In genomic region chr1:170431312-170431711, GRCm38 (mm10) we compare ENCODE assay signal across 12 mouse cellular contexts.
DNase-seq lines count a peak whose midpoint lies in the region; ATAC-seq and TF ChIP-seq lines count a peak whose summit lies in the region.
"Had no signal": no experiment of that assay in that cellular context is flagged by ENCODE, and none has a peak within 500 bp of the region (broad histone marks: within the 10 kb centered on the region; RNA-seq: fewer than 3 reads in every experiment).

No protein-coding gene starts in this region.

- 61% methylated on average over 5 of the region's 5 CpGs for WGBS in kidney, embryonic 16.5 days
- 60% methylated on average over 5 of the region's 5 CpGs for WGBS in midbrain, postnatal 0 days
- 71% methylated on average over 5 of the region's 5 CpGs for WGBS in midbrain, embryonic 16.5 days

- H3K4me2 ChIP-seq in kidney, embryonic 16.5 days (replicated peaks; ENCODE audit: low read depth, low read length) = no peak overlapping the region
- H3K4me2 ChIP-seq in midbrain, postnatal 0 days (ENCODE audit: low read depth, low read length, poor library complexity, severe bottlenecking) = no peak overlapping the region
- H3K4me2 ChIP-seq in midbrain, embryonic 16.5 days (ENCODE audit: low read length) = no peak overlapping the region
- H3K4me2 ChIP-seq: embryonic facial prominence, embryonic 13.5 days; limb, embryonic 13.5 days; neural tube, embryonic 12.5 days had no signal

- H3K27ac ChIP-seq in kidney, embryonic 16.5 days (ENCODE audit: low read length) = no peak overlapping the region
- H3K27ac ChIP-seq in midbrain, postnatal 0 days (ENCODE audit: low read depth, low read length) = no peak overlapping the region
- no peak overlapping the region for H3K27ac ChIP-seq in midbrain, embryonic 16.5 days (ENCODE audit: low read length)
- H3K27ac ChIP-seq: embryonic facial prominence, embryonic 13.5 days; limb, embryonic 13.5 days; neural tube, embryonic 12.5 days had no signal

- H3K36me3 ChIP-seq in kidney, embryonic 16.5 days (ENCODE audit: insufficient read depth, low read length) = no peaks in the 10 kb centered on the region
- H3K36me3 ChIP-seq in midbrain, postnatal 0 days (ENCODE audit: insufficient read depth, low read length) = no peaks in the 10 kb centered on the region
- H3K36me3 ChIP-seq in midbrain, embryonic 16.5 days (ENCODE audit: control insufficient read depth, insufficient read depth, low read length) = no peaks in the 10 kb centered on the region
- H3K36me3 ChIP-seq: embryonic facial prominence, embryonic 13.5 days; limb, embryonic 13.5 days; neural tube, embryonic 12.5 days had no signal

- ATAC-seq in kidney, embryonic 16.5 days (ENCODE audit: low FRiP score, low TSS enrichment) = peak; percentile 22; the same call in 1 of the 2 replicates
- ATAC-seq in midbrain, postnatal 0 days (ENCODE audit: low FRiP score) = peak; percentile 64; the same call in 1 of the 2 replicates
- ATAC-seq in midbrain, embryonic 16.5 days = no peak
- ATAC-seq in granulocyte monocyte progenitor cell, adult 5-6 weeks (replicated peaks; ENCODE audit: poor library complexity, severe bottlenecking) = no peak

- H3K4me1 ChIP-seq in kidney, embryonic 16.5 days (ENCODE audit: insufficient read depth, low read length) = peaks cover 44% of the 10 kb centered on the region
- H3K4me1 ChIP-seq in midbrain, postnatal 0 days (ENCODE audit: insufficient read depth, low read length) = no peaks in the 10 kb centered on the region
- 0 out of 2 replicates have a peak, but pooled peaks cover 2% of the 10 kb centered on the region for H3K4me1 ChIP-seq in midbrain, embryonic 16.5 days (ENCODE audit: control insufficient read depth, insufficient read depth, low read length)
- H3K4me1 ChIP-seq: embryonic facial prominence, embryonic 13.5 days had no signal

- H3K4me3 ChIP-seq in kidney, embryonic 16.5 days (ENCODE audit: low read length) = no peak overlapping the region
- H3K4me3 ChIP-seq in midbrain, postnatal 0 days (ENCODE audit: low read depth, low read length) = no peak overlapping the region
- H3K4me3 ChIP-seq in midbrain, embryonic 16.5 days (ENCODE audit: low read depth, low read length) = no peak overlapping the region
- H3K4me3 ChIP-seq: embryonic facial prominence, embryonic 13.5 days; limb, embryonic 13.5 days; megakaryocyte, embryonic 14.5 days; neural tube, embryonic 12.5 days had no signal

- DNase-seq in cerebellum, adult 11-12 months = peak; percentile 19
- no peak for DNase-seq in cerebellum, adult 11 months
- DNase-seq in kidney, adult 18-20 months = no peak
- peak; percentile 42 for DNase-seq in midbrain, postnatal 0 days (ENCODE audit: low spot score)
- DNase-seq in left cerebral cortex, postnatal 36 days (ENCODE audit: low spot score in 2 of 2) = no peak

- intact Hi-C loops in left cerebral cortex, postnatal 36 days (cut with DNase I) = no loop called here

- H3K9ac ChIP-seq in kidney, embryonic 16.5 days (replicated peaks; ENCODE audit: low read length) = no peak overlapping the region
- no peak overlapping the region for H3K9ac ChIP-seq in midbrain, postnatal 0 days (replicated peaks; ENCODE audit: low read length, poor library complexity, severe bottlenecking)
- no peak overlapping the region for H3K9ac ChIP-seq in midbrain, embryonic 16.5 days (ENCODE audit: low read depth, low read length)
- H3K9ac ChIP-seq: embryonic facial prominence, embryonic 13.5 days; limb, embryonic 13.5 days; neural tube, embryonic 12.5 days had no signal

- no peaks in the 10 kb centered on the region for H3K9me3 ChIP-seq in kidney, embryonic 16.5 days (ENCODE audit: low read length)
- no peaks in the 10 kb centered on the region for H3K9me3 ChIP-seq in midbrain, postnatal 0 days (ENCODE audit: low read length)
- no peaks in the 10 kb centered on the region for H3K9me3 ChIP-seq in midbrain, embryonic 16.5 days (replicated peaks; ENCODE audit: control insufficient read depth, low read length, poor library complexity, severe bottlenecking)
- H3K9me3 ChIP-seq: embryonic facial prominence, embryonic 13.5 days; limb, embryonic 13.5 days; megakaryocyte, embryonic 14.5 days; neural tube, embryonic 12.5 days had no signal

- no peaks in the 10 kb centered on the region for H3K27me3 ChIP-seq in kidney, embryonic 16.5 days (ENCODE audit: insufficient read depth, low read length)
- no peaks in the 10 kb centered on the region for H3K27me3 ChIP-seq in midbrain, postnatal 0 days (ENCODE audit: insufficient read depth, low read length)
- H3K27me3 ChIP-seq in midbrain, embryonic 16.5 days (ENCODE audit: control insufficient read depth, insufficient read depth, low read depth, low read length) = no peaks in the 10 kb centered on the region
- H3K27me3 ChIP-seq: embryonic facial prominence, embryonic 13.5 days; limb, embryonic 13.5 days had no signal

- no peak for TF ChIP-seq CTCF in midbrain, postnatal 0 days (IDR thresholded peaks at IDR 0.05)

Comparison
In these comparisons a context has a peak if more than half of its experiments do, and no peak if none do; other contexts are left out.
1. DNase-seq: peak in cerebellum, adult 11-12 months (single experiment) and midbrain, postnatal 0 days (single experiment); none in cerebellum, adult 11 months (single experiment), kidney, adult 18-20 months (single experiment) and left cerebral cortex, postnatal 36 days (0 of 2).
2. ATAC-seq: peak in kidney, embryonic 16.5 days (single experiment) and midbrain, postnatal 0 days (single experiment); none in midbrain, embryonic 16.5 days (single experiment) and granulocyte monocyte progenitor cell, adult 5-6 weeks (single experiment).